Mouse (Mus musculus) spleen, postnatal 4 days (tissue): ENCODE data around the gene Irf4.

ENCODE experiments used
- DNase-seq, 2 experiments: peaks; one replicate each; pipeline ENCODE4 v3.0.0; 2022; ENCODE audit warnings: low spot score in 2 of 2

Irf4 gene

DNA sequence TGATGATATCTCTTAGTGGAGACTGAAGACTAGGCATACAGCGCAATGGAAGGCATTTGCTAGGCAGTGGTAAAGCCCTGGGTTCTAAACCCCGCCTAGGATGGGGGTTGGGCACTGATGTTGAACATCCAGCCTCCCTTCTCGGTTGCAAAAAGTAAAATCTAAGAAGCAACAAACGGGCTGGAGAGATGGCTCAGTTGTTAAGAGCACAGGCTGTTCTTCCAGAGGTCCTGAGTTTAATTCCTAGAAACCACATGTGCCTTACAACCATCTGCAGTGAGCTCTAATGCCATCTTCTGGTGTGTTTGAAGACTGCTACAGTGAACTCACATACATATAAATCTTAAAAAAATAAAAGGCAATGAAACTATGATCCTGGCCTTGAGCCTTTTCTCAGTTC lies 13.2 kb downstream of the Irf4 start:
- no peak for DNase-seq

- DNase-seq, result no peak
These were observed 15.2 kb downstream of the Irf4 start for GRCm38 (mm10) chr13:30764014-30764740.

DNA sequence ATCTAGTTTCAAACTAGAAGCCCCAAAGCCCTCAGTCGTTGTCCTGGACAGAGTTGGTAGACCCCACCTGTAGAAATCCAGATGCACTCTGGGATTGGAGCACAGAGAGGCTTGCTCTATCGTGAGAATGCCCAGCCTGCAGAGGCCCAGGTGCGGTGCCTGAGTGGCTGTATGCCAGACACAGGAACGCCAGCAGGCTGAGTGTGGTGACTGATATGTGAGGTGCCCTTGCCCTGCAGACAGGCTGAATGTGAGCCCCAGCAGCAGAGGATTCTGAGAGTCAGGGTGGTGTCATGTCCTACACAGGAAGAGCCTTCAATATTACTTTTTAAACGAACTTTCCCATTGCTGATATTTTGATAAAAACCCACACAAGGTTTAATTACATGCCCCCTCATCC lies 16.9 kb downstream of the Irf4 start:
- DNase-seq, result no peak

DNA sequence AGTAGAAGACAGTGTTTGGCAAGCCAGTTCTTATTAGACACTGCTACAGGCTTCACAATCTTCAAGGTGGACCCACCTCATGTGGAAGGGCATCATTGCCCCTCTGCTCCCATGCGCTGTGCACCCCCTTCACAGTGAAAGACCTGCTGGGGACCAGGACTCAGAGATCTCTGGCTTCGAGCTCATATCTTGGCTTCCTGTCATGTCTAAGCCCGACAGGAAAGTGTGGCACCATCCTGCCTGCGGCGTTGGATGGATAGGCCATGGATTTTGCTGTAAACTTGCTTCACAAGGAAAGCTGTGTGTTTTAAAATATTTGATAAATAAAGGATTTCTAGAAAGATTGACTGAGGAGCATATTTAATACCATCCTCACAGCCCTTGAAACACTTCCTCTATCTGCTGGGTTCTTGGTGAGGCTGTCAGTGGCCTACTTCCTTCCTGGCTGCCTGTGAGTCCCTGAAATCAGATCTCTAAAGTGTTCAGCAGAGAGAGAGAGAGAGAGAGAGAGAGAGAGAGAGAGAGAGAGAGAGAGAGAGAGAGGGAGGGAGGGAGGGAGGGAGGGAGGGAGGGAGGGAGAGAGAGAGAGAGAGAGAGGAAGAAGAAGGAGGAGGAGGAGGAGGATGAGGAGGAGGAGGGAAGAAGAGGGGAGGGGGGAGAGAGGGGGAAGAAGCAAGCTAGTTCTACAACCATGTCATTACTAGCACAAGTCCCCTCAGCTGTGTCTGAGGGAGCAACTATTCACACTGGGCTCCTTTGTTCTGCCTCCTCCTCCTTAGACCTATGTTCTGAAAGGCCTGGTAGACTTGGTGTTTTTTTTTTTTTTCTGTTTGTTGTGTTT lies 17.8 kb downstream of the Irf4 start:
- no peak for DNase-seq

DNA sequence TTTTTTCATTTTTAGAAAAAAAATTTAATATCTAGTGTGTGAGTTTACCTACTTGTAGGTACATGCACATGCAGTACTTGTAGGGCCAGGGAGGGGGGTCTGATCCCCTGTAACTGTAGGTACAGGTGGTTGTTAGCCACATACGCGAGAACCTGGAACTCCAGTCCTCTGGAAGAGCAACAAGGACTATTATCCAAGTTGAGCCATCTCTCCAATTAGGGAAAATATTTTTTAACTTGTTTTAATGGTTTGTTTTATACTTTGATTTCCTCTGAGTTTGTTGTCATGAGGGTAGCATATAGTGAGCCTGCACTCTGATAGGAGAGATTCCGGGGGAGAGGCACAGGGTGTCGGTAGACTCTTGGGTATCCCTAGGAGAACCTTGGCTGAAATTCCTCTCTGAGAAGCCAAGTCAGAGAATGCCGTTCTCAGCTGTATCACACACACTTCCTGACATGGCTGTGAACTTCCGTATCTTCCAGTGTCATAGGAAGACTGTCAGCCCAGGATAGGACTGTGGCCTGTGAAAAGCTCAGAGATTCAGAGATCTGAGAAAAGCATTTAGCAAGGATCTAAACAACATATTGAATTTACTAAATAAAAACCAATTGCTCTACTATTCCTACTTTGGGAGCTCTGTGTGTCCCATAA lies 18.6 kb downstream of the Irf4 start:
- no peak for DNase-seq

DNA sequence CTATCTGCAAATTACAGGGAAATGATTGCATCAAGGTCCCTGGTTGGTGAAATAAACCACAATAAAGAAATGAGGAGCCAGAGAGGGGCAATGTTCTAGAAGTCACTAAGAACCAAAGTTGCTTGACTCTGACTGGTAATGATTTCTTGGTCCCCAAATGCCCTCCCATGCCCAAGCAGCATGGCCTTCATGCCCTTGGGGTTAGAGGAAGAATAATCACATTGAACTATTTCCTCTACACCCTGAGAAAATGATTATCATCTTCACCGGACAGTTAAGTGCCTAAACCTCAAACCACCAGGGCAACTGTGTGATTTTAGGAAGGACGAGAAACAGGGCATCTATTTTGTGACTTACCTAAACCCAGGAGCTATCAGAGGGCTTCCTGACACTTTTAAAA lies 27.0 kb downstream of the Irf4 start:
- peak in 1 of 2 experiments; percentile 2 for DNase-seq

DNA sequence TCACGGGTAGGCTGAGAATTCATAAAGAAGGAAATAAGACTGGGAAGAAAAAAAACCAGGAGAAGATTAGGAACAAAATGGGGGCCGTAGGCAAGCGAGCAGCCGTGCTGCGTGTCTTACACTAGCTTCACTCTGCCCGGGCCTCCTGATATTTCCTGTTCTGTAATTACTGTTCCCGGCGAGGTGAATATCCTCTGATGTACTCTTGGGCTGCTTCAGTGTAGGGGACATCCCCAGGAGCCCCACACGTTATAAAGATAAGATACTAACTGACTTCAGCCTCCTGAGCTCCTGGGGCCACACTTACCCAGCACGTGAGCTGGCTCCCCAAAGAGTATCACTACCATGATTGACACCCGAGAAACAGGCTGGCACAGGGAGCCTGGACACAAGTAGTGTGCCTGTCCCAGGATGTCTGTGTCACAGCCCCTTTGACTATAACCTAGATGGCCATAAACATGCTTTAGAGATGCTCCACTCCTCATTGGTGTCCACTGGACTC lies 28.7 kb downstream of the Irf4 start:
- DNase-seq, result no peak

DNA sequence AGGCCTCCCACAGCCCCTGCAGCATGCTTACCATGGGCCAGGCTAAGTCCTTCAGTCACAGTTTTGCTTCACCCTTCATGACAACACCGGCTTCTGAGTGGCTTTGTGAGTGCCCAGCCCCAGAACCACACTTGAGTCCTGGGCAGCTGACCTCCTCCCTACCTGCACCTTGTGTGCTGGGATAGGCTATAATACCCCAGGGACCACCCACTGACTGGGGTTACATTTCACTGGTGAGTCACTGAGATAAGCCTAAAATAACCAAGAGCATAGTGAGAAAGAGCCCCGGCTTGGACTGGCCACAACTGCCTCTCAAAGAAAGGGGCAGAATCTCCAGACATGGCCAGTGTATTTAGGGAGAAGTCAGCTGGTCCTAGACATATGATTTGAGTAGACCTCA lies 32.9 kb downstream of the Irf4 start:
- DNase-seq, result no peak

- no peak for DNase-seq
These were observed 33.4 kb downstream of the Irf4 start for GRCm38 (mm10) chr13:30782419-30782818.

DNA sequence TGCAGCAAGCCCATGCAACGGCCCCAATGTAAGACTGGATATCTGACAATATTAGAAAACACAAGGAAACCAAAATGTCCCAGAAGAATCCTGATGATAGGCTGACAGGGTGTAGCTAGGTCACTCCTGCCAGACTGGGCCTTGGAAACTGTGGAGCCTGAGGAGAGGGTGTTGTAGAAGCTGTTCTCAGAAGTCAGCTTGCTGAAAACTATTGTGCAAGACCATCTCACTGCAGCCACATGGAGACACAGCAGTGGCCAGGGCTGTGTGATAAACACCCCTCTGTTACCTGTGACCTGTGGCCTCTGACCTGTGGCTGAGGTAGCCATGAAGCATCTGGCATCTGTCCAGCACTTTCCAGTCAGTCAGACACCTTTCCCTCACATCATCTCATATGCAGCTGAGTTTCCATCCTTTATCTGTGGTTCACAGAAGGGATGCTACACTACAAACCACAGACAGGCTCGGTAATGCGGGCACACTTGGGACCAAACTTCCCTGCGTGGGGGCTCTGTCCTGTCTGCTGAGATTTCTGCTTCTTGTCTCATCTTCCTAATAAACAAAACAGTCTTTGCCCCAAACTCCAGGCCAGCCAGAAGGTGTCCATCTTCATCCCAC lies 36.5 kb downstream of the Irf4 start:
- no peak for DNase-seq

GRCm38 (mm10) chr13:30786235-30787035 lies 37.4 kb downstream of the Irf4 start:
- peak; percentile 29 to 64 for DNase-seq

DNA sequence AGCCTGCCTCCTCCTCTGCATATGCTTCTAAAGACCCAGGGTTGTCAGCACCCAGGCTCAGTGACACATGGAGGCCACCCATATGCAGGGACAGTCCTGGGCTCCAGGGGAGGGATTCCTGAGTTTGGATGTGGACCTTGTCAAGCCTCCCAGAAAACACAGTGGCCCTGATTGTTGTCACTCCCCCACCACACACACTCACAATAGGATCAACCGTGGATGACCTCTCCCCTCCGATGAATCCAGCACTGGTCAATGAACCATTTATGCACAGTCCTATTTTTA lies 38.0 kb downstream of the Irf4 start:
- no peak for DNase-seq

DNA sequence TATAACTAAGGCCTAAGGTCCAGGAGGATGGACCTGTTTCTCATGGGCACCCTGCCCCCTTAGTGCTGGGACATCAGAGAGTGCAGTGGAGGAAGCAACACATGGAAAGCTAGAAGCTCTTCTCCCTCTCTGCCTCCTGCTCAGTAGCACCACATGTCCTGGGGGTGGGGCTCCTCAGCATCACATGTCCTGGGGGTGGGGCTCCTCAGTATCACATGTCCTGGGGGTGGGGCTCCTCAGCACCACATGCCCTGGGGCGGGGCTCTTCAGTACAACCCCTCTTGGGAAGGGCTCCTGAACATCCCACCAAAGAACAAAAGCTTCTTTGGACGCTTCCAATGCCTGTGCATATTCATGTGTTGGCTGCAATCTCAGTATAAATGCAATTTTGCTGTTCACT lies 38.5 kb downstream of the Irf4 start:
- DNase-seq, result no peak

GRCm38 (mm10) chr13:30787960-30788359 lies 38.9 kb downstream of the Irf4 start:
- DNase-seq, result no peak

- DNase-seq, result no peak
These were observed 39.4 kb downstream of the Irf4 start for GRCm38 (mm10) chr13:30788421-30788820.

GRCm38 (mm10) chr13:30790016-30790415 lies 41.0 kb downstream of the Irf4 start:
- DNase-seq, result no peak

DNA sequence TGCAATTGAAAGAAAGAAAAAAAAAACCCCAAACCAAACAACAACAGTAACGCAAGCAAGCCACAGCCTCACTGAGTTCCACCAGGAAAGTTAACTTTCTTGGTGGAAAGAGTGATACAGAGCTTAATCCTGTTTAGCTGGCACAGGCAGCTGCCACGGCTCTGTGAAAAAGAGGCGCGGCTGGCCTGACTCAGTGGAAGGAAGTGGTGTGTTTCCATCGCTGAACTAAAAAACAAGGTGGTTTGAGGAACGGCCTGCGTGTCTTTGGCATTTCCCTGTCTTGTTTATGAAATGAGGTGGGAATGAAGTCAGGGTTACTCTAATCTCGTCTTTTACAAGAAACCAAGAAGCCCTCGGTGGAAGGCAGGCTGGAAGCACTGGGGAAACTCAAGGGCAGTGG lies 43.3 kb downstream of the Irf4 start:
- DNase-seq, result no peak

- no peak for DNase-seq
These were observed 43.7 kb downstream of the Irf4 start for GRCm38 (mm10) chr13:30792741-30793140.

DNA sequence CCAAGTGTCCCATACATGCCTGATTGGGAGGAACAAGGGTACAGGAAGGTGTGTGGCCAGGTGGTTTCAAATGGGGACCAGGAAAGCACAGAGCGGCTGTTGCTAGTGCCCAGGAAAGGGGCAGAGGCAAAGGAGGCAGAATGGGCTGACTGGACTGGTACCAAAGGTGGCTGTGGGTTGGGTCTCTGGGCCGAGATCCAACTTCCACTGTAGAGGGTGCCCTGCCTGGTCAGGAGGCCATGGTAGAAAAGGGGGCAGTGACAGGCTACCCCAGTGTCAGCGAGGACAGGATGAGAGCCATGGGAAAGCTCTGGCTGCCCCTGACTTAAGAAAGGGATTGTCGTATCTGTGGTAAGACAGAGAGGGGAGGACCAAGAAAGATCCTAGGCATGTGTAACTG lies 44.2 kb downstream of the Irf4 start:
- DNase-seq, result no peak

GRCm38 (mm10) chr13:30793616-30794015 lies 44.6 kb downstream of the Irf4 start:
- no peak for DNase-seq

DNA sequence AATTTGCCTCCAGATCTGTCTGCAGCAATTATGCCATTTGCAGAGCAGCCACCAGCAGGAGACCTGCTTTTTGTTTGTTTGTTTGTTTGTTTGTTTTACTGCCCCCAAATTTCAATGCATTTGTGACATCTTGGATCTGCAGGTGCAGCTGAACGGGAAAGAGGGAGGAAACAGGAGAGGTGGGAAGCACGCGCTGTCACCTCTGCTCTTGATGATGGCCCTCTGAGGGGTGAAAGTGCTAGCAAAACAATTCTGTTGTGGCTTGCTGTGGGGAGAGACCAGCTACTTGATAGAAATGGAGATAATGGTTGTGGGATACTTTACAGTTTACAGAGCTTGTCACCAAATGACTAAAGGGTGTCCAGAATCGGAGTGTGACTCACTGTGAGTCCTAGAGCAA lies 46.9 kb downstream of the Irf4 start:
- DNase-seq, result no peak

DNA sequence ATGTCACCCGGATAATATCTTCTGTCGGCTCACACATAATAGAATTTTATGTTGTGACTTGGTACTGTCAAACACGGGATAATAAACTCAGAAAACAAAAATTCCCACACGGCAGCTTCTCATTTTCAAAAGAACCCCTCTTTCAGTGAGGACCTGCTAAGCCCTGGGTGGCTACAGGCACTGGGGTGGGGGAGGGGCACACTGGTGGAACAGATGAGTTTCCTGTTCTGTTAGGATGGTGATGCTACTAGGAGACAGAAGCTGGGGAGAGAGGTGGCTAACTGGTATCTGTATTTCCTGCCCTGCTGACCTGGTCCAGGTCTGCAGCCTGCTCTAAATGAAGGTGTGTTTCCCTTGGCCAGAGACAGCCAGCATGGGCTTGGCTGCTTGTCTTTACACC lies 52.9 kb downstream of the Irf4 start:
- no peak for DNase-seq
